Mouse (Mus musculus): ENCODE measurements at regions not wholly inside any gene's neighbourhood (a gene's known extent, or its start where the extent isn't known, plus 50 kb on each side); places are given as distances from the start of the nearest gene placed in this dataset.

DNA sequence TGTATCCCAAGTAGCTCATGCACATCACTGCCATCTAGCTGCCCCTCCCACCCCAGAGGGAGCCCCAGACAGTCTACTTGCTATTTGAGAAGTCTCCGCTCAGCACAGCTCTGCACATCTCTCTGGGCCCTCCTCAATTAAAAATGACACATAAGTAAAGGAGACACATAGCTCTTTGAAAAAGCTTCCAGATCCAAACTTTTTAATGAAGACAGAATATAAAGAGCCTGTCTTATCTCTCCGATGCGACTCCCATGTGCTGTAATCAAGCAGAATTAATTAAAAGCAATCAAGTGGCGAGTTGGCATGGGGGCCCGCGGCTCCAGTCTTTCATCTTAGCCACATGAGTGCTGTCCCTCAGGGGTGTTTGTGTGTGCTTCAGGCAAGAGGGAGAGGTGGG is 144.6 kb upstream of the Gjb5 start:
- H3K4me3 ChIP-seq (ENCODE audit: insufficient read depth, low read depth, low read length), result no peak overlapping the region
- 76% methylated on average over 6 of the region's 6 CpGs for WGBS

DNA sequence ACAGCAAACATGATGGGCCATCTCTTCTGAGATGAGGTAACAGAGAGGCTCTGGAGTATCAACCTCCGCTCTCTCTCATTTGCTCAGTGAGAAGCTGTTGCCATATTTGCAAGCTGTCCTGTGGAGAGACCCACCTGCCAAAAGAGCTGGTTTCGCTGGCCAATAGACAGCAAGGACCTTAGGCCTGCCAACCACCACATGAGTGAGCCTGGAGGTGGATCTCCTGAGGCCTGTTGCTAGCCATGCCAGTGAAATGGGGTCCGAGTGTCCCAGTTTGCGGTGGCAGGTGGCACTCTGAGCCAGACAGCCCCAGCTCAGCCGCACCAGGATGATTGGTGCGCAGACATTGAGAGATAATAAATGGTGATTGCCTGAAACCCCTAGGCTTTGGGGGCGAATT is 143.9 kb upstream of the Gjb5 start:
- WGBS, result 87% methylated on average over 7 of the region's 7 CpGs
- no peak overlapping the region for H3K27ac ChIP-seq (ENCODE audit: insufficient read depth, low read depth, low read length)
- no peak for DNase-seq
- H3K27me3 ChIP-seq (replicated peaks; ENCODE audit: control insufficient read depth, insufficient read depth, low read length), result no peaks in the 10 kb centered on the region
- H3K4me3 ChIP-seq (ENCODE audit: insufficient read depth, low read depth, low read length), result no peak overlapping the region
- H3K36me3 ChIP-seq (ENCODE audit: control insufficient read depth, insufficient read depth, low read length), result no peaks in the 10 kb centered on the region
- TF ChIP-seq POLR2A (IDR thresholded peaks at IDR 0.05; ENCODE audit: low read depth, low read length) (no peak), CTCF (conservative IDR thresholded peaks at IDR 0.05; ENCODE audit: insufficient read depth, insufficient read length, low read depth, low read length) (no peak)
- H3K4me1 ChIP-seq (ENCODE audit: control insufficient read depth, insufficient read depth, low read length), result no peaks in the 10 kb centered on the region

More for the DNA sequence above, 144.6 kb upstream of the Gjb5 start:
- Histone ChIP-seq H3K27me3 (replicated peaks; ENCODE audit: control insufficient read depth, insufficient read depth, low read length) (no peaks in the 10 kb centered on the region), H3K27ac (ENCODE audit: insufficient read depth, low read depth, low read length) (no peak overlapping the region), H3K4me1 (ENCODE audit: control insufficient read depth, insufficient read depth, low read length) (no peaks in the 10 kb centered on the region), H3K36me3 (ENCODE audit: control insufficient read depth, insufficient read depth, low read length) (no peaks in the 10 kb centered on the region)
- TF ChIP-seq CTCF (conservative IDR thresholded peaks at IDR 0.05; ENCODE audit: insufficient read depth, insufficient read length, low read depth, low read length), result no peak
- TF ChIP-seq POLR2A (IDR thresholded peaks at IDR 0.05; ENCODE audit: low read depth, low read length), result no peak
- DNase-seq, result no peak

DNA sequence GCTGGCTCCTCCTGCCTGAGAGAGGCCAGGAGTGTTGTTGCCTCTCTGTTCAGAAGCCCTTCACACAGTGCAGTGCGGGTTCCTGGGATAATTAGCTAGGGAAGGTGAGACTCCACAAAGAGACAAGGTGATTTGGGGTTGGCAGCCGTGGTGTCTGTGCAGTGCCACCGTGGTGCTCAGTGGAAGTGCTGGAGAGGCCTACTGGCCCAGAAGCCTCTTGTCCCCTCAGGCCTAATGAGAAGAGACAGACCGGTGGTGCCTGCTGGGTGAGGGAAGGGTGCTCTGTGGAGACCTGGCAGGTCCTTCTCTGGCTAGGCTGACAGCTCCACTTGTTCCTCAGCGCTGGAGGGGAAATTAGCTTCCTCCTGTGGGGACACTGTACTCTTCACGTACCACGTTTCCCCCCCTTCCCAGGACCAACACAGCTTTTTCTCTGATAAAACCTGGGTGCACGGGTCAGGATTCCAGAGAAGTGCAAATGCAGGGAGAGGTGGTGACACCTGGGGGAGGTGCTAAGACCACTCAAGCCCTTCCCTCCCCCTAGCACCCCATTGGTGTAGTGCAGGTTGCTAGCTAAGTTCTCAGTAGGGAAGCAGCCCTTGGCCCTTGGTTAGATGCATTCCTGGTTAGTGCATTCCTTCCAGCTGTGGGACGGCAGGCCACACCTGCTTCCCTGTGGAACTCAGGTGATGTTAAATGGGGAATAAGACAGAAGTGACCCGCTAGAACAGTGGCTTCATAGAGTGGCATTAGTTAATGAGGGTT is 129.2 kb upstream of the Gjb5 start:
- Histone ChIP-seq H3K36me3 (ENCODE audit: control insufficient read depth, insufficient read depth, low read length) (no peaks in the 10 kb centered on the region), H3K27ac (ENCODE audit: insufficient read depth, low read depth, low read length) (no peak overlapping the region), H3K4me3 (ENCODE audit: insufficient read depth, low read depth, low read length) (no peak overlapping the region), H3K27me3 (replicated peaks; ENCODE audit: control insufficient read depth, insufficient read depth, low read length) (no peaks in the 10 kb centered on the region), H3K4me1 (ENCODE audit: control insufficient read depth, insufficient read depth, low read length) (no peaks in the 10 kb centered on the region)
- no peak for DNase-seq
- 43% methylated on average over 10 of the region's 10 CpGs for WGBS
- TF ChIP-seq CTCF (conservative IDR thresholded peaks at IDR 0.05; ENCODE audit: insufficient read depth, insufficient read length, low read depth, low read length) (no peak), POLR2A (IDR thresholded peaks at IDR 0.05; ENCODE audit: low read depth, low read length) (no peak)

DNA sequence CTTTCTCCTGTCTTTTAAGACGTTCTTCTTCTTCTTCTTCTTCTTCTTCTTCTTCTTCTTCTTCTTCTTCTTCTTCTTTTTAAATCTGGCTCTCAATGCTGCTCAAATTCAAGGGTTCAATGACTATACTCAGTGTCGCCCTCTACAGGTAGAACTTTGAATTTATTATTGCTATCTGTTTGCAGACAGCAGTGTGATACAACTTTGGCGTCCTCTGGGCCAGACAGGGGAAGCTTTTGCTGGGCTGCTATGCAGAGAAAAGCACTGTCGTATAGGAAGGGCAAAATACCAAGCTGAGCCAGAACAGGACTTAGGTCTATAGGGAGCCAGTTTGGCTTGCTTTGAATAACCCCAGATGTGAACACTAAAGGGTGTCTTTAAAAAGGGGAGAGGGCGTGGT is 127.3 kb upstream of the Gjb5 start:
- Histone ChIP-seq H3K27me3 (replicated peaks; ENCODE audit: control insufficient read depth, insufficient read depth, low read length) (no peaks in the 10 kb centered on the region), H3K4me1 (ENCODE audit: control insufficient read depth, insufficient read depth, low read length) (no peaks in the 10 kb centered on the region), H3K27ac (ENCODE audit: insufficient read depth, low read depth, low read length) (no peak overlapping the region), H3K36me3 (ENCODE audit: control insufficient read depth, insufficient read depth, low read length) (no peaks in the 10 kb centered on the region), H3K4me3 (ENCODE audit: insufficient read depth, low read depth, low read length) (no peak overlapping the region)
- TF ChIP-seq POLR2A (IDR thresholded peaks at IDR 0.05; ENCODE audit: low read depth, low read length) (no peak), CTCF (conservative IDR thresholded peaks at IDR 0.05; ENCODE audit: insufficient read depth, insufficient read length, low read depth, low read length) (no peak)
- no peak for DNase-seq
- WGBS, result 80% methylated on average over 5 of the region's 5 CpGs

DNA sequence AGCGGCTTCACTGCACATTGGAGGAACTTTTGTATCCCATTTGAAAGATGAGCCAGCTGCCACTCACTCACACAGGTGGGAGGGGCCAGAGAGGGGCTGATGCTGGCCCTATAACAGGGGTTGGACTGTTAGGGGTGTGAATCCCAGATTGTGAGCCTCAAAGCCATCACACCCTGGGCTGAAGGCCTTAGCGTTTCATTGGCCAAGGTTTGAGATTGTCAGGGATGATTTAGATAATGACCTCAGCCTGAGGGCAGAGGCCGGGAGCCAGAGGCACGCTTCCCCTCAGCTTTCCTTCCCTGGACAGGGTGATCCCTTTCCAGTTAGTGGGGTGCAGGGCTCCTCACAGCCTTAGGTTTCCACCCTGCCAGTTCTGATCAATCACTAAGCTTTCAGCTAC is 124.5 kb upstream of the Gjb5 start:
- WGBS, result 39% methylated on average over 4 of the region's 4 CpGs
- no peaks in the 10 kb centered on the region for H3K36me3 ChIP-seq (ENCODE audit: control insufficient read depth, insufficient read depth, low read length)
- H3K27me3 ChIP-seq (replicated peaks; ENCODE audit: control insufficient read depth, insufficient read depth, low read length), result no peaks in the 10 kb centered on the region
- DNase-seq, result no peak
- H3K4me3 ChIP-seq (ENCODE audit: insufficient read depth, low read depth, low read length), result no peak overlapping the region
- no peak for TF ChIP-seq POLR2A (IDR thresholded peaks at IDR 0.05; ENCODE audit: low read depth, low read length)
- no peak for TF ChIP-seq CTCF (conservative IDR thresholded peaks at IDR 0.05; ENCODE audit: insufficient read depth, insufficient read length, low read depth, low read length)
- no peaks in the 10 kb centered on the region for H3K4me1 ChIP-seq (ENCODE audit: control insufficient read depth, insufficient read depth, low read length)
- H3K27ac ChIP-seq (ENCODE audit: insufficient read depth, low read depth, low read length), result no peak overlapping the region

DNA sequence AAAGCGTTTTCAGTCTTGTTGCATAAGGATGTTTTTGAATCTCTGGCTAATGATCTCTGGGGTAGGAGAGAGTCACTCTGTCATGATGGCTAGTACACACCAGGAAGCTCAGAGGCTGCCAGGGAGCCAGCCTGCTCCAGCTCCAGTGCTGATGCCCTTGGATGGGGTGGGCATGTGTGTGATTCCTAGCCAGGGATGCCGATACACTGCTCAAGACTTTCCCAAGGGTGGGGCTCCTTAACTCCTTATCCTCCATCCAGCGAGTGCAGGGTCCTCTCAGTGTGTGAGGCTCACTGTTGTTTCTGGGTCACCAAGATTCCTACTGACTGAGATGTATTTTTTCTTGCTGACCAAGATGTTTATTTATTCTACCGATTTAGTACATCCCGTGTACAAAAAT is 122.4 kb upstream of the Gjb5 start:
- Histone ChIP-seq H3K4me3 (ENCODE audit: insufficient read depth, low read depth, low read length) (no peak overlapping the region), H3K27me3 (replicated peaks; ENCODE audit: control insufficient read depth, insufficient read depth, low read length) (no peaks in the 10 kb centered on the region), H3K27ac (ENCODE audit: insufficient read depth, low read depth, low read length) (no peak overlapping the region), H3K36me3 (ENCODE audit: control insufficient read depth, insufficient read depth, low read length) (no peaks in the 10 kb centered on the region), H3K4me1 (ENCODE audit: control insufficient read depth, insufficient read depth, low read length) (no peaks in the 10 kb centered on the region)
- no peak for DNase-seq
- WGBS, result 44% methylated on average over 5 of the region's 5 CpGs
- TF ChIP-seq CTCF (conservative IDR thresholded peaks at IDR 0.05; ENCODE audit: insufficient read depth, insufficient read length, low read depth, low read length), result no peak
- TF ChIP-seq POLR2A (IDR thresholded peaks at IDR 0.05; ENCODE audit: low read depth, low read length), result no peak

DNA sequence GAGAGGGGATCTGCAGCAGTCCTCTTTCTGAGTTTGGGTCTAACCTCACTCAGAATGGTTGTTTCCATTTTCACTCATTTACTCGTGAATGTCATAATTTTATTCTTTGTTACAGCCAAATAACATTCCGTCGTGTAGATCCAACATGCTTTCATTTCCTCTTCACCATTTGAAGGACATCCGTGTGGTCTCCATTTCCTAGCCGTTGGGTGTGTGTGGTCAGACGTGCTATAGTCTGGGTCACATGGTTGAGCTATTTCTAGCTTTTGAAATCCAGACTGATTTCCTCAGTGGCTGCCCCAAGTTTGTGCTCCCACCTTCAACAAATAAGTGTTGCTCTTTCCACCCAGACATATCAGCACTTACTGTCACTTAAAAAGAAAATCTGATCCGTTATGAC is 111.9 kb upstream of the Gjb5 start:
- DNase-seq, result no peak
- WGBS, result 72% methylated on average over 7 of the region's 7 CpGs
- Histone ChIP-seq H3K27me3 (replicated peaks; ENCODE audit: control insufficient read depth, insufficient read depth, low read length) (no peaks in the 10 kb centered on the region), H3K4me3 (ENCODE audit: insufficient read depth, low read depth, low read length) (no peak overlapping the region), H3K27ac (ENCODE audit: insufficient read depth, low read depth, low read length) (no peak overlapping the region), H3K36me3 (ENCODE audit: control insufficient read depth, insufficient read depth, low read length) (no peaks in the 10 kb centered on the region), H3K4me1 (ENCODE audit: control insufficient read depth, insufficient read depth, low read length) (no peaks in the 10 kb centered on the region)
- TF ChIP-seq CTCF (conservative IDR thresholded peaks at IDR 0.05; ENCODE audit: insufficient read depth, insufficient read length, low read depth, low read length), result no peak
- TF ChIP-seq POLR2A (IDR thresholded peaks at IDR 0.05; ENCODE audit: low read depth, low read length), result no peak

All from kidney, adult 2 months (tissue).